ENCODE assay signal across 1 mouse cellular context in genomic region chr14:21101562-21101961, GRCm38 (mm10).
TF ChIP-seq lines count a peak whose summit lies in the region.

No protein-coding gene starts in this region.

TF ChIP-seq in MEL, 35 proteins besides CTCF, POLR2A, EP300 and RAD21 (continued from another document):
- TF ChIP-seq POLR2AphosphoS5 (IDR thresholded peaks at IDR 0.05; ENCODE audit: borderline replicate concordance, low read depth, low read length) = no peak
- no peak for TF ChIP-seq CHD2 (IDR thresholded peaks at IDR 0.05; ENCODE audit: low read length)
- peak; percentile 89 for TF ChIP-seq MXI1 (IDR thresholded peaks at IDR 0.05; ENCODE audit: low read depth, low read length)
- TF ChIP-seq USF1 (IDR thresholded peaks at IDR 0.05; ENCODE audit: low read depth, low read length) = peak; percentile 81
- TF ChIP-seq SMC3 (IDR thresholded peaks at IDR 0.05; ENCODE audit: low read depth, low read length) = no peak
- no peak for TF ChIP-seq NELFE (IDR thresholded peaks at IDR 0.05; ENCODE audit: low read depth, low read length)
- peak; percentile 57; the same call in 1 of the 2 replicates for TF ChIP-seq MAX (IDR thresholded peaks at IDR 0.05; ENCODE audit: low read length)
- peak; percentile 84 for TF ChIP-seq SIN3A (IDR thresholded peaks at IDR 0.05; ENCODE audit: low read length)
- peak; percentile 73 for TF ChIP-seq GATA1 (IDR thresholded peaks at IDR 0.05; ENCODE audit: low read depth, low read length)
- TF ChIP-seq UBTF (IDR thresholded peaks at IDR 0.05; ENCODE audit: borderline replicate concordance, insufficient read depth, low read depth, low read length) = no peak
- TF ChIP-seq ZKSCAN1 (IDR thresholded peaks at IDR 0.05; ENCODE audit: low read depth, low read length) = no peak
- 0 out of 2 replicates have a peak, but pooled peaks have one; percentile 23 for TF ChIP-seq TBP (IDR thresholded peaks at IDR 0.05; ENCODE audit: low read depth, low read length)
- TF ChIP-seq NRF1 (IDR thresholded peaks at IDR 0.05; ENCODE audit: insufficient read depth, low read depth, low read length, poor library complexity, severe bottlenecking) = no peak
- TF ChIP-seq MYC (IDR thresholded peaks at IDR 0.05; ENCODE audit: low read depth, low read length) = peak; percentile 73; the same call in 1 of the 2 replicates
- TF ChIP-seq ZNF384 (IDR thresholded peaks at IDR 0.05; ENCODE audit: low read depth, low read length) = peak; percentile 79
- no peak for TF ChIP-seq HCFC1 (IDR thresholded peaks at IDR 0.05; ENCODE audit: low read depth, low read length)
- no peak for TF ChIP-seq CHD1 (IDR thresholded peaks at IDR 0.05; ENCODE audit: low read depth, low read length)
TF ChIP-seq in MEL: peak in this region for 11.
